Mouse (Mus musculus) midbrain, embryonic 10.5 days (tissue): Measurements from ENCODE around the gene Padi1. TPM values are rescaled to one million over a fixed set of nuclear protein-coding genes. Genes with fewer than 3 reads are reported as not detected.
A peak's percentile ranks its signal among the peaks of the same experiment; 100 is the strongest.

Experiments
- DNase-seq: peaks from one replicate; pipeline ENCODE4 v3.0.0-alpha.2; 2017; ENCODE audit warnings: low spot score
- H3K27ac ChIP-seq: fragments of 300-500 bp; sonication (generic); replicated peaks from 2 replicates; pipeline ENCODE4 v1.5.1; 2016; ENCODE audit warnings: mild to moderate bottlenecking
- H3K27me3 ChIP-seq: fragments of 300-500 bp; sonication (generic); 2 replicates; pipeline ENCODE4 v1.6.1; 2016; ENCODE audit warnings: low read depth, mild to moderate bottlenecking; ENCODE audit not compliant: poor library complexity, severe bottlenecking
- H3K36me3 ChIP-seq: fragments of 300-500 bp; sonication (generic); 2 replicates; pipeline ENCODE4 v1.6.1; 2016; ENCODE audit warnings: mild to moderate bottlenecking, moderate library complexity
- H3K4me1 ChIP-seq: fragments of 300-500 bp; sonication (generic); 2 replicates; pipeline ENCODE4 v1.6.1; 2016
- H3K4me3 ChIP-seq: fragments of 300-500 bp; sonication (generic); 2 replicates; pipeline ENCODE4 v1.5.1; 2016; ENCODE audit warnings: mild to moderate bottlenecking, moderate library complexity
- H3K9me3 ChIP-seq: fragments of 300-500 bp; sonication (generic); replicated peaks from 2 replicates; pipeline ENCODE4 v1.6.1; 2016; ENCODE audit warnings: mild to moderate bottlenecking
- WGBS: fragments of 180-500 bp; shearing (Covaris S2); methylation state at CpG from one replicate; pipeline ENCODE4 v1.1.7; 2016; 5-methylcytosine and 5-hydroxymethylcytosine counted together
- polyA plus RNA-seq: library from polyadenylated mRNA; unstranded; fragments of >200 nt; fragmentation: Nextera tagmentation; extraction: Ambion mirVana; gene quantifications from 2 replicates; pipeline ENCODE4 v1.2.1, GENCODE M21; 2016

The Padi1 gene
- polyA plus RNA-seq, 1 experiment from 2014 or later, result 0.06 TPM

DNA sequence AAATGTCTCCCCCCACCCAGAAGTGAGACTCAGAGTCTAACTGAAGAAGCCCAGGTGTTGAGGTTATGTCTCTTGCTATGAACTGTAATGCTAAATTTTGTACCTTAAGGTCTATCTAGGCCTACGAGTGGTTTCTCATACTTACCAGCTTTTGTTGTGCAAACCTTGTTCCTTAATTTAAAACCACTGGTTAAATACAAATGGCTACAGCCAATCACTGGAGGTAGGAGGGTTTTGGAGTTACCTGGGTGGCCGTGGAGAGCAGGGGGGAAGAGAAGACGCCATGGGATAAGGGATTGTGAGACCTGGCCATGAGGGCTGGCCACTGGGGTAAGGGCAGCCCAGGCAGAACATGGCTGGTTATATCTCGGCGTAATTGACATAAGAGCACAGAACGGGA, 57.3 kb downstream of the Padi1 start:
- H3K27me3 ChIP-seq, result no peaks in the 10 kb centered on the region
- 85% methylated on average over 6 of the region's 6 CpGs for WGBS
- no peak overlapping the region for H3K27ac ChIP-seq
- DNase-seq, result no peak
- no peaks in the 10 kb centered on the region for H3K36me3 ChIP-seq
- no peak overlapping the region for H3K4me3 ChIP-seq
- no peaks in the 10 kb centered on the region for H3K4me1 ChIP-seq
- 0 out of 2 replicates have a peak, but pooled peaks cover 7% of the 10 kb centered on the region for H3K9me3 ChIP-seq

DNA sequence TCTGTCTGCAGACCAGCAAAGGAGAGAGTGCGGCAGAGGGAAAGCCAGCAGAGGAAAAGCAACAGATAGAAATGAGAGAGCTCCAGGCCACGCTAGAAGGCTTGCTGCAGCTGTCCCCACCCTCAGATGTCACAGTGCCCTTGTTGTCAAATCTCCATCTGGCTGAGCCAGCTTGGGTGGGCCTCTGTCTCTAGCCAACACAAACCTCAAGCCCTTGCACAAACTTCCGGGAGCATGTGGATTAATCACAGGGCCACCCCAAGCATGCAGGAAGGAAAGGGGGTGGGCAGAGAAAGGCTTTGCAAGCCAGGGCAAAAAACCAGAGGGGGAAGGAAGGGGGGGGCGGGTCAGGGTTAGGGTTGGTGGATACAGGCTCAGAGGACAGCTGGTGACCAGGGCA, 58.2 kb downstream of the Padi1 start:
- Histone ChIP-seq H3K36me3 (no peaks in the 10 kb centered on the region), H3K9me3 (0 out of 2 replicates have a peak, but pooled peaks cover 7% of the 10 kb centered on the region), H3K27me3 (no peaks in the 10 kb centered on the region), H3K4me3 (no peak overlapping the region), H3K4me1 (no peaks in the 10 kb centered on the region), H3K27ac (no peak overlapping the region)
- no peak for DNase-seq
- 71% methylated on average over 4 of the region's 4 CpGs for WGBS

DNA sequence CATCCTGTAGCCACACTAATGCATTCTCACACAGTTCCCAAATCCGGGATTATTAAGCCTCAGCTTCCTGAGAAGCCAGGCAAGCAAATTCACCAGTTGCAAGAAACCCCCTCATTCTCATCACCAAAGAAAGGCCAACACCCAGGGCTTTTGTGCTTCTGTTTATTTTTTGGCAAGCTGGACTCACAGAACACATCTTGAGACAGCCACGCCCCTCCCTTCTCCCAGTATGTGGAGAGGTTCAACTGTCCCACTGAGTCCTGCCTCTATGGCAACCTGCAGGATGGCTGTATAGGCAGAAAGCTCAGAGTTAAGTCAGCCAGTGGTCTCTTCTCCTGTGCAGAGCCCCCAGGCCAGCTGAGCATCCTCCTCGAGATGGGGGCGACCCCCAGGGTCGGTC, 60.4 kb downstream of the Padi1 start:
- no peak for DNase-seq
- Histone ChIP-seq H3K27ac (no peak overlapping the region), H3K9me3 (0 out of 2 replicates have a peak, but pooled peaks cover 7% of the 10 kb centered on the region), H3K4me1 (no peaks in the 10 kb centered on the region), H3K36me3 (no peaks in the 10 kb centered on the region), H3K27me3 (no peaks in the 10 kb centered on the region), H3K4me3 (no peak overlapping the region)
- 79% methylated on average over 5 of the region's 5 CpGs for WGBS

- no peak for DNase-seq
- Histone ChIP-seq H3K4me1 (peaks cover 3% of the 10 kb centered on the region), H3K36me3 (no peaks in the 10 kb centered on the region), H3K27me3 (no peaks in the 10 kb centered on the region), H3K27ac (no peak overlapping the region), H3K4me3 (no peak overlapping the region), H3K9me3 (0 out of 2 replicates have a peak, but pooled peaks cover 7% of the 10 kb centered on the region)
- 95% methylated on average over 9 of the region's 9 CpGs for WGBS
These were observed 61.2 kb downstream of the Padi1 start for GRCm38 (mm10) chr4:140784292-140784945.

DNA sequence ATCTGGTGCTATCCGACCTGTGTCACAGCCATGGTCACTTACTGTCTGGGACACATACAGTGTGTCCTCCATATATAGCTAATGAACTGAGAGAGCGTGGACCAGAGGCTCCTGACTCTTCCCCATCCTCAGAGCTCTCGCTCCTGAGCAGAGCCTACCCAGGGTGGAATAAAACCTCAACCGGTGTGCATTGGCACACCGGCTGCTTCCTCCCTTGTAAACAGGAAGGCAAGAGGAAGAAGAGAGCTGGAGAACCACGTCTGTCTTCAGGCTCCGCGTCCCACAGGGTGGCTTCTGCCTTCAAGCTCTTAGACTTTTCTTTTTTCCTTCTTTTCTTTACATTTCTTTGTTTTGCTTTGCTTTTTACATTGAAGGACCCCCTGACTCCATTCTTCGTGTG, 62.8 kb downstream of the Padi1 start:
- Histone ChIP-seq H3K36me3 (no peaks in the 10 kb centered on the region), H3K9me3 (0 out of 2 replicates have a peak, but pooled peaks cover 7% of the 10 kb centered on the region), H3K27ac (no peak overlapping the region), H3K27me3 (no peaks in the 10 kb centered on the region), H3K4me3 (no peak overlapping the region), H3K4me1 (peaks cover 3% of the 10 kb centered on the region)
- DNase-seq, result no peak
- 86% methylated on average over 9 of the region's 9 CpGs for WGBS

DNA sequence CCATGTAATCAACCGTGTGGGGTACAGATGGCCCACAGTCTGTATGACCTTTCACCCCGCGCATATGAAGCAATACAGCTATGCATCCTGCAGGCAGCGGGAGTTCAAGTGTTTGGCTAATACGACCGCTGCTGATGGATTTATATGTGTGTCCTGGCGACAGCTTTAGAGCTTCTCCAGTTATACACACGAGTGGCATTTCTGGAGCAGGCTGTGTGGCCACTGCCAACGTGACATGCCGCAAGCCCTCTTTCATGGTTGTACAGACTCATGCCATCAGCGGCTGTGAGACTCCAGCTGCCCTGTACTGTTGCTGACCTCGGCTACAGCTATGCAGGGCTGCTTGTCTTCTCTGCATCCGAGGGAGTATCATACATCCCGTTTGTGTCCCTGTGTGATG, 65.1 kb downstream of the Padi1 start:
- no peak overlapping the region for H3K4me3 ChIP-seq
- 90% methylated on average over 14 of the region's 14 CpGs for WGBS
- no peak overlapping the region for H3K27ac ChIP-seq
- DNase-seq, result no peak
- 0 out of 2 replicates have a peak, but pooled peaks cover 7% of the 10 kb centered on the region for H3K9me3 ChIP-seq
- H3K27me3 ChIP-seq, result no peaks in the 10 kb centered on the region
- no peaks in the 10 kb centered on the region for H3K36me3 ChIP-seq
- peaks cover 3% of the 10 kb centered on the region for H3K4me1 ChIP-seq

DNA sequence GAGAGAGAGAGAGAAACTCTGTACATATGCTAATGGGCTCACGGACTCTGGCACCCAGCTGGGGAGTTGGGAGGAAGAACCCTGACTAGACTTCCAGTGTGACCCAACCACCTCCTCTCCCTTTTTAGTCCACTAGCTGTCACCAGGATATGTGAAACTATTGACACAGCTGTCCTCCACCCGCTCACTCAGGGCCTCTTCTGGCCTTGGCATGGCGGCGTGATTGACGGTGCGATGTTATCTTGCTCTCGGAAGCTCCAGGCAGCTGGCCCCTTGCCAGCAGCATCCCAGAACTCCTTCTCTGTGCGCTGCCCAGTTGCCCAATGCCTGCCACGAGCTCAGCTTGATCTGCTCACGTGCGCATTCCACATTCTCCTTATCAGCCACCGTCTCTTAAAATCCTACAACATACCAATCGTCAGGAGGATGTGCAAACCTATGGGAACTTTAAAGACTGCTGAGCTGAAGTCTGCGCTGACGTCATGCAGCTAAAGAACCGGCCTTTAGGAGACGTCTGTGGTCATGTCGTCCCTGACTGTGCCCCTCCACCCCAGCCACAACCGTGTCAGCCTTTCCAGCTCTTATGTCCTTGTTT, 65.7 kb downstream of the Padi1 start:
- 75% methylated on average over 19 of the region's 19 CpGs for WGBS
- Histone ChIP-seq H3K27me3 (no peaks in the 10 kb centered on the region), H3K4me3 (no peak overlapping the region), H3K4me1 (peaks cover 3% of the 10 kb centered on the region), H3K36me3 (no peaks in the 10 kb centered on the region), H3K9me3 (0 out of 2 replicates have a peak, but pooled peaks cover 7% of the 10 kb centered on the region), H3K27ac (no peak overlapping the region)
- DNase-seq, result peak; percentile 21

DNA sequence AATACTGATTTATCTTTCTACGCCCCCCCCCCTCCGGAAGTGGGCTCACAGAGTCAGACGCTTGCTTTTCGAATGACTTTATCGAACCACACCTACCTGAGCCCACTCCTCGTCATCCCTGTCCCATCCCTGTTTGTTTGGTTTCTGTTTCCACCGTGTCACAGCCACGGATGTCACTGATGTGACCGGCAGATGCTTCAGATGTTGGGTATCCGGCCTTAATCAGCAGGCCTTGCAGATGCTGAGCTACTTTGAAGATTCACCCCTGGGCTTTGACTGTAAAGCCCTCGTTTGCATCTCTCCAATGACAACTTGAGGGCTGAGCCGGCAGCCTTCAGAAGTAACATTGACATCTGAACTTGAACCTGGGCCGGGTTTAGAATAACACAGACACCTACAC, 69.0 kb downstream of the Padi1 start:
- H3K4me3 ChIP-seq, result no peak overlapping the region
- no peaks in the 10 kb centered on the region for H3K27me3 ChIP-seq
- H3K4me1 ChIP-seq, result peaks cover 9% of the 10 kb centered on the region
- H3K27ac ChIP-seq, result no peak overlapping the region
- 82% methylated on average over 13 of the region's 13 CpGs for WGBS
- no peak for DNase-seq
- no peaks in the 10 kb centered on the region for H3K9me3 ChIP-seq
- no peaks in the 10 kb centered on the region for H3K36me3 ChIP-seq

- Histone ChIP-seq H3K27ac (no peak overlapping the region), H3K27me3 (no peaks in the 10 kb centered on the region), H3K9me3 (no peaks in the 10 kb centered on the region), H3K4me3 (no peak overlapping the region), H3K4me1 (peaks cover 9% of the 10 kb centered on the region), H3K36me3 (no peaks in the 10 kb centered on the region)
- no peak for DNase-seq
- 91% methylated on average over 10 of the region's 10 CpGs for WGBS
These were observed 69.7 kb downstream of the Padi1 start for GRCm38 (mm10) chr4:140775876-140776275.

DNA sequence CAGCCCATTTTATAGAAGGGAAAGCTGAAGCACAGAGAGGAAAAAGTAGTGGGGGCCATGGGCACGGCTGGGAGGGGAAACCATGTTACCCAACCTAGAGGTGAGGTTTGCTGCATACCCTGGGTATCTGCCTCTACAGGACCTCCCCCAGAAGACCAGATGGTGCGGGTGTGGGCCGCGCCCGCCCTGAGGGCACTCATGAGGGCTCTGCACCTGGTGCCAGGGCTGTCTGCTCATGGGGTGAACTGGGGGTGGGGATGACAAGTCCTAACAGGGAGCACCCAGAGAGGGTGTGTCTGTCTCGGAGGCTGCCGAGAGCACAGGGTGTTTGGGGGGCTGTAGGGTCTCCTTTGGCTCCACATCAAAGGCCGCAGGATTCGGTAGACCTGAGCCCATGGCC, 70.7 kb downstream of the Padi1 start:
- no peak for DNase-seq
- WGBS, result 90% methylated on average over 9 of the region's 9 CpGs
- no peaks in the 10 kb centered on the region for H3K9me3 ChIP-seq
- no peak overlapping the region for H3K4me3 ChIP-seq
- H3K36me3 ChIP-seq, result no peaks in the 10 kb centered on the region
- H3K4me1 ChIP-seq, result peaks cover 17% of the 10 kb centered on the region
- no peaks in the 10 kb centered on the region for H3K27me3 ChIP-seq
- no peak overlapping the region for H3K27ac ChIP-seq

- no peaks in the 10 kb centered on the region for H3K27me3 ChIP-seq
- DNase-seq, result no peak
- H3K4me1 ChIP-seq, result peaks cover 16% of the 10 kb centered on the region
- 87% methylated on average over 21 of the region's 21 CpGs for WGBS
- H3K9me3 ChIP-seq, result no peaks in the 10 kb centered on the region
- 0 out of 2 replicates have a peak within 1 kb of the TSS, but pooled peaks have one; percentile 42 for H3K27ac ChIP-seq
- H3K4me3 ChIP-seq, result no peak within 1 kb of the TSS
- no peaks in the 10 kb centered on the region for H3K36me3 ChIP-seq
These were observed 71.4 kb downstream of the Padi1 start, which contains the start of gene Padi4 for GRCm38 (mm10) chr4:140774025-140774800. Gene Padi4 (minus strand): TSS chr4:140774236.

DNA sequence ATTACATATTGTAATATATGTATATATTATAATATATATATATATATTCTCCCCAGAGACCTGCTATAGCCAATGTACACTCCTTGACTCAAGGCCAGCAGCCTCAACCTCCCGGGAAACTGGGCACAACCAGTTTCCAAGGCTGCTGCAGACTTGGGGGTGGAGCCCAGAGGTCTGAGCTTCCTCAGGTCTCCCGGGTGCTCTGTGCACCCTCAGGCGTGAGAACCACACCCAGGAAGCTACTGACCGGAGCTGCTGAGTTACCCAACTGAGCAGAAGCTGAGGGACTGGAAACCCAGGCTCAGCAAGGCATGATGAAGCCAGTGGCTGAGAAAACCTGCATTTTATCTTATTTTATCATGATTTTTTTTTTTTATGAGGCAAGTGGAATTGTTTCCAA, 74.5 kb downstream of the Padi1 start:
- no peak overlapping the region for H3K27ac ChIP-seq
- WGBS, result 61% methylated on average over 4 of the region's 4 CpGs

DNA sequence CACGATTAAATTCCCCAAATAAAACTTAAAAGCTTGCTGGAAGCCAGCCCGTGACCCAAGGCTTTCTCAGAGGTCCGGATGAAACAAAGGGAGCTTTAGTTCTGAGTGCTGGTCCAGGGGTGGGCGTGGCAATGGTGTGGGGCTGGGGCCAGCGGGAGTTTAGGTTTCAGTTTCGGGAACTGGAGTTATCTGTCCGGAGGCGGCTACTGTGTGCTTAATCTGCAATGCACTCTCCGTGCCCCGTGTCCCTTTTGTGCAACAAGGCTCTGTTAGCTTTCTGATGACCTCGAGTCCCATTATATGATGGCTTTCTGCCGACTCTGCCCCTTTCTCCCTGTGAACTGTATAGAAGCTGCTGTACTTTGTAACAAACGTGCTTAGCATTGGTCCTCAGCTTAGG, 75.1 kb downstream of the Padi1 start:
- peaks cover 16% of the 10 kb centered on the region for H3K4me1 ChIP-seq
- H3K27me3 ChIP-seq, result no peaks in the 10 kb centered on the region
- peak; percentile 26 for DNase-seq
- no peaks in the 10 kb centered on the region for H3K9me3 ChIP-seq
- H3K27ac ChIP-seq, result peak overlapping the region; percentile 28; the same call in 1 of the 2 replicates
- H3K36me3 ChIP-seq, result no peaks in the 10 kb centered on the region
- peak overlapping the region; percentile 38 for H3K4me3 ChIP-seq
- 17% methylated on average over 13 of the region's 13 CpGs for WGBS

More for the DNA sequence above, 74.5 kb downstream of the Padi1 start:
- peaks cover 16% of the 10 kb centered on the region for H3K4me1 ChIP-seq
- no peak overlapping the region for H3K4me3 ChIP-seq
- no peaks in the 10 kb centered on the region for H3K9me3 ChIP-seq
- no peak for DNase-seq
- no peaks in the 10 kb centered on the region for H3K36me3 ChIP-seq
- H3K27me3 ChIP-seq, result no peaks in the 10 kb centered on the region
